Mouse (Mus musculus) ES-CJ7 (cell line): ENCODE measurements around the gene Tmem50a.

Experiments used
- DNase-seq: peaks from one replicate; pipeline ENCODE4 v3.0.0; 2011; ENCODE audit warnings: low read depth, low spot score

Tmem50a gene

GRCm38 (mm10) chr4:134879410-134879981 is 35.3 kb downstream of the Tmem50a start:
- DNase-seq: peak; percentile 75

GRCm38 (mm10) chr4:134876171-134876570 is 38.7 kb downstream of the Tmem50a start:
- DNase-seq: peak; percentile 45

- DNase-seq: peak; percentile 65
Measured at GRCm38 (mm10) chr4:134871950-134872349, 42.9 kb downstream of the Tmem50a start.

DNA sequence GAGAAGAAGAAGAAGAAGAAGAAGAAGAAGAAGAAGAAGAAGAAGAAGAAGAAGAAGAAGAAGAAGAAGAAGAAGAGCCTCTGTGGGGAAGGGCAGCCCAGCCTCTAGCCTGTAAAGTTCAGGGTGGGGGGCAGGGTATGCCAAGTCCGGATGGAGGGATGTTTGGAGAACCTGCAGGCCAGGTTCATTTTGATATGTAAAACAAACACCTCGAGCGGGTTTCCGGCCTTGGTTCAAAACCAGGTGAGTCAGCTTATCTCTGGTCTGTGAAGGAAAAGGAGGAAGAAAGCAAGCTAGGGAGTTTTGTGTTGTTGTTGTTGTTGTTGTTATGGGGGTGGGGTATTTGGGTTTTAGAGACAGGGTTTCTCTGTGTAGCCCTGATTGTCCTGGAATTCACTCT is 43.3 kb downstream of the Tmem50a start:
- peak; percentile 74 for DNase-seq

- DNase-seq: no peak
Measured at GRCm38 (mm10) chr4:134869815-134870375, 44.9 kb downstream of the Tmem50a start.

DNA sequence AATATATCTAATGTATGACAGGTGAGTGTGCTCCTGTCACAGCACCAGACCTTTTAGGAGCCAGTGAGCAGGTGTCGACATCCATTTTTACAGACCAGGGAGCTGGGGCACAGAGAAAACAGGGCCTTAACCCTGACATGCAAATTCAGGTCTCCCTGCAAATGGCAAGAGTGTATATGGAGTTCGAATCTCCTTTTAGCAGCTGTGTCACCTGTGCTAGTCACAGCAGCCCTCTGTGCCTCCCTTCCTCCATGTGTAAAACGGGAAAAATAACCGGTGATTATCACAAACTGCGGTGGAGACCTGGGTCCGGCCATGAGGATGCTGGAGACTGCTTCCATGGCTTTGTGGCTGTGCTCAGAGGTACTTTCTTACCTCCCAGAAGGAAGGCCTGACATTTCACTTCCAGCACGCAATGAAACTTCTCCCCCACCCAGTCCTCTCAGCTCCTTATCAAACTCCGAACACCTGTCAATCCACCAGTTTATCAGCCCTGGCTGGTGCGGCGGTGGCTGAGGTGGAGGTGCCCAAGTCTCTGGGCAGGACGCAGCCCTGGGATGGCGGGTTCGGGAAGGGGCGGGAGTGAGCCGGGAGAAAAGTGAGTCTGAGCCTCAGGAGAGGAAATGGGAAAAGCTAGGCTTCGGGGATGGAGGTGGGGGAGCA is 45.6 kb downstream of the Tmem50a start:
- no peak for DNase-seq

DNA sequence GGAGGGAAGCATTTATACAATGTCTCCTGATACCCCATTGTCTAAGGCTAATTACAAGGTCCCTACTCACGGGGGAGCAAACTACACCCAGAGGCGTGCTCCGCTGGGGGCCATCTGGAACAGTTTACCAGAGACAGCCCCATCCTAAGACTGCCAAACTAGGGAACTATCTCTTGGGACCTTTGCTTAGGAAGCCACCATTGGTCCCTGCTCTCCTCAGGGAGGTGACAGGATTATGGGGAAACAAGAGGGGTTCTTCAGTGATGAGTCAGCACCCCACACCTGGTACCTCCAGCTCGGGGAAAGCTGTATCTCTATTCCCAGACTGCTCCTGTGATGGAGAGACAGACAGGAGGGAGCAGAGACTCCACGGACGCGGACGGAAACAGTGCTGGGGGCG is 46.3 kb downstream of the Tmem50a start:
- no peak for DNase-seq

GRCm38 (mm10) chr4:134868065-134868464 is 46.8 kb downstream of the Tmem50a start:
- no peak for DNase-seq

GRCm38 (mm10) chr4:134867661-134868060 is 47.2 kb downstream of the Tmem50a start:
- peak; percentile 72 for DNase-seq

DNA sequence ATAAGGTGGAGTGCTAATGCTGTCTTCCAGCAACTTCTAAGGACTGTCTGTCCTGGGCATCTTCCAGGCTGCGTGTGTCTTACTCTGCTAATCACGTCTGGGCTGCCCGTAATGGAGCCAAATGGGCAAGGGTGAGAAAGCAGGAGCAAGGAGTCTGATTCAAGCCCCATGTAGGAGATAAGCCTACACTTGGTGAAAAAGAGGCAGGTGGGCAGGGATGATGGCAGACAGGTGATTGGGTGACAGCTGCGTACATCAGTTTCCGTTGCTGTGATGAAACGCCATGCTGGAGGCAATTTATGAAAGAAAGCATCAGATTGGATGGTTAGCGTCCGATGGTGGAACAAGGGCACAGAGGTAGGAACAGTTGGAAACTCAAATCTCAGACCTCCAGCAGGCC is 47.6 kb downstream of the Tmem50a start:
- DNase-seq: no peak

- no peak for DNase-seq
Measured at GRCm38 (mm10) chr4:134865789-134866188, 49.0 kb downstream of the Tmem50a start.

DNA sequence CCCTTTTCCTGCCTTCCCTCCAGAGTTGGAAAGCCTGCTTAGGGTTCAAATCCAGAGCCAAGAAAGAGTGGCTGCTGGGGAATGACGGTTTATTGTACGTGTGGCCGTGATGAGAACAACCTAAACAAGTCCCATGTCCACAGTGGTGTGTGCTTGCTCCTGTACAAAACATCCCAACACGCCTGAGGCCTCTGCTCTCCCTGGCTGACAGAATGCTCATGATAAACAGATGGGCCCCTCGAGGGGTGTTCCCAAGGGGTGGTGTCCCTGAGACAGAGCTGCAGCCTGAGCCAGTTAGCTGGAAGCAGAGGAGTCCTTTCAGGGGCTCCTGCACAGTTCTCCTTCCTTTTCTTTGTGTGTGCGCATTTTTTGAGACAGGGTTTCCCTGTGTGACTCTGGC is 49.5 kb downstream of the Tmem50a start:
- no peak for DNase-seq

DNA sequence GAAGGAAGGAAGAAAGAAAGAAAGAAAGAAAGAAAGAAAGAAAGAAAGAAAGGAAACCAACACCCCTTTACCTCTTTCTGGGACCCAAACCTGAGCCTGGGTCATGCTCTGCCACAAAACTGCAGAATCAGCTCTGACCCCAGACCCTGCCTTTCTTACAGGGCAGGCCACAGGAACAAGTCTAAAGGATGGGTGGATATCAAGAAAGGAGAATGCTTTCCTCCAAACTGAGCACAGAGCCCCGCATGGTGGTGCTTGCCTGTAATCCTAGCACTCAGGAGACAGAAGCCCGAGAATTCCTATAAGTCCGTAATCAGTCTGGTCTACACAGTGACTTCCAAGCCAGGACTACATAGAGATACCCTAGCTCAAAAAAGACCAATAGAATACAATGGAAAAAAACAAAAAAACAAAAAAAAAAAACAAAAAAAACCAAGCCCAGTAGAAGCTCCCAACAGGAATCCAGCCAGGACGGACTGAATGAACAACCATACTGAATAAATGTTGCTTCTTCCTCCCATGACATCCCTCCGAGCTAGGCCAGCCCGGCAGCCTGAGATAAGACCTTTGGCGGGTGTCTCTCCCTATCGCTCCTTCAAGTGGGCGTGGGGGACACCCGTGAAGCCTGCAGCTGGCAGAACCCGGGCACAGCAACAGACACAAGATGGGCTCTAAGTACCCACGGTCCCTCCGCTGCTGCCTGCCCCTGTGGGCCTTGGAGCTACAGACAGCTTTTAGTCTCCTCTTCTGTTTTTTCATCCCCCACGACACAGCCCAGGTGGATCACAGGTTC is 50.7 kb downstream of the Tmem50a start, which contains the start of gene Rhd:
Gene Rhd (plus strand): TSS at position 600 of the 793 bp plus-strand sequence.
- no peak for DNase-seq

GRCm38 (mm10) chr4:134862996-134863395 is 51.8 kb downstream of the Tmem50a start:
- DNase-seq: no peak

DNA sequence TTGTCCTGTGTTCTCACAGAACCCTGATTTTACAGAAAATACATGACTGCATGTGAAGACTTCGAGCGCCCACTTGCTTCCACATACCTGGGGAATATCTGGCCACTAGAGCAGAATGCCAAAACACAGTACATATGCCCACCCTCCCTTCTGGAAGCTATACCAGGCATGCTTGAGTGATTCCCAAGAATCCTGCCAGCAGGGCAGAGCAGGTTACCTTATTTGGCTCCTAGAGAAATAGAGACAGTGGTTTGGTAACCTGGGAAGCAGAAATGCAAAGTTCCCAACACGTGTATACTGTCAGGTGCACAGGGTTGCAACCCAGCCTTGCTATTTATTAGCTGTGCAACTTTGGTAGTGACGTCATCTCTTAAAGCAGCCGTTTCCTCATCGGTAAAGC is 52.9 kb downstream of the Tmem50a start:
- DNase-seq: no peak

GRCm38 (mm10) chr4:134858494-134858893 is 56.3 kb downstream of the Tmem50a start:
- no peak for DNase-seq

DNA sequence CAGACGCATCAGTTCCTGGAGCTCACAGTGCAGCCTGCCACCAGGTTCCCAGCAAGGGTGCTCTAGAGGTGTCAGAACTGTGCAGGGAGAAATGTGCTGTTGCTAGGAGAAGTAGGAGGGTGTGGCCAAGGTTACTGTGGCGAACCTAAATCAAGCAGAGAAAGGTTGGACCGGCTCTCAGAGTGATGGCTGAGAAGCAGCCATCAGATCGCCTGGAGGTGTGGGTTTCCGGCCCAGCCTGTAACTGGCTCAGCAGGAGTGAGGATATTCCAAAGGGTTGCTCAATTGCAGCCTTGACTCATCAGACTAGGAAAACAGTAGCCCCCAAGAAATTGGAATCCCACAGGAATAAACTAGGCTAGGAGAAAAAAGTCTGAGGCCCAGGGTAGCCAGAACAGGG is 58.3 kb downstream of the Tmem50a start:
- peak; percentile 94 for DNase-seq

DNA sequence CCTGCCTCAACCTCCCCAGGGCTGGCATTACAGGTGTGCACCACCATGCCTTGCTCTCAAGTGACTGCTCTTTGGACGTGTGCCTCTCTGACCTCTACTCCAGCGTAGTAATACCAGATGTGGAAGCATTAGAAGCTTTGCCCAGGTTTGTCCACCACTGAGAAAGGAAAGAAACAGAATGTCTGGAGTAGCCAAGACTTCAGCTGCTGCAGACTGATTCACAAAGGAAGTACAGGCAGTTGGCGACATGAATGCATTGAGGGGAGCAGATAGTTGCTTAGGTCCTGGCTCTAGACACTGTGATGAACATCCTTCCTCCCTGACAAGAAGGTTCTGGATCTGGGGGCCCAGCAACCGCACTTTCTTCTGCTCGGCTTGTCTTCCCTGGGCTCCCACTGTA is 58.8 kb downstream of the Tmem50a start:
- no peak for DNase-seq

- DNase-seq: no peak
Measured at GRCm38 (mm10) chr4:134855371-134855770, 59.5 kb downstream of the Tmem50a start.

DNA sequence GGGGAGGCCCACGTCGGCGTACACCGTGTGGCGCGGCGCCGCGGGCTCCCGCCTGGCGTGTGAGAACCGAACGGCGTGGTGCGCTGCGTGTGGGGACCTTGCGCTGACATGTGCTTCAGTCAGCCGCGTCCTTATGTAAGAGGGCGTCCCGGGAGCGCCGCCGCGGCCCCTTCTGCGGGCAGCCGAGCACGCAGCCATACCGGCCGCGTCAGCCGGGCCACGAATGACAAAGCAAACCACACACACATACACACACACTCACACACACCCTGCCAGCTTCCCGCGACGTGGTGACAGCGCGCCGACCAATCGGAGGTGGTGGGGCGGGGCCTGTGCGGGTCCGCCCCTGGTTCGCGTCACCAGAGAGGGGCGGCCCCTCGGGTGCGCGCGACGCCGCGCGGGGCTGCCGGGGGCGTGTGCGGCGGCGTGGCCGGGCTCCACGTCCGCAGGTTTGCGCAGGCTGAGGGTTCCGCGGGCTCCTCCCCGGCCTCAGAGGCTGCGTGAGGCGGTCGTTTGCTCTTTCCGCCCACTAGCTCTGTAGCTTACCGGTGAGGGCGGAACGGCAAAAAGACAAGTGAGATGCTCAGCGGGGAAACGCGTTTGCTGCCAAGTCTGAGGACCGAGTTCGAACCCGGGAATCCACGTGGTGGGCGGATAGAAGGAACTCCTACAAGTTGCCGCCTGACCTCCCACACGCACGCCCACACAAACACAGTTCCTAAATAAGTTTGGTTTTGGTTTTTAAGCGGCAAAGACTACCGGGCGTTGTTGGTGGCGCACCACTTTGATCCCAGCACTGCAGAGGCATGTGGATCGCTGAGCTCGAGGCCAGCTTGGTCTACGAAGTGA is 61.0 kb downstream of the Tmem50a start:
- DNase-seq: peak; percentile 90

DNA sequence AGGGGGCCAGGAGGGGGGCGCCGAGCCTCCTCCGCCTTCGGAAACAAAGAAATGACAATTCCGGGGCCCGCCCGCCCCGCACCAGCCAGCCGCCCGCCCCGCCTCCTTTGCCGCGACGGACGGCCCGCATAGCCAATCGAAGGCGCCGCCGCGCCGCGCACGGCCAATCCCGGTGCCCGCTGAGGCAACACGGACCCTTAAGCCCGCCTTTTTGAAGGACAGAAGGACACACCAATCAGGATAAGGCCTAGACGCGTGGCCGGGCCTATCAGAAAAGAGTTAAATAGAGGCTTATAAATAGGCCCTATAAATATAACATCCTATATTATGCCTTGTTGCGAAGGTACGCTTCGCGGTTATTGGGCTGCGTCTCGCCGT is 61.6 kb downstream of the Tmem50a start, which contains the start of gene Maco1:
Gene Maco1 (minus strand): TSS at position 87 of the 378 bp plus-strand sequence.
- DNase-seq: peak; percentile 98
